Mouse (Mus musculus) kidney, adult 2 months (tissue): ENCODE data around the gene Kank2. TPM values are rescaled to one million over a fixed set of nuclear protein-coding genes. Genes with fewer than 3 reads are reported as not detected.

Experiments used
- DNase-seq: peaks from one replicate; pipeline ENCODE4 v3.0.0; 2021
- H3K27ac ChIP-seq: fragments of 200-500 bp; 2 replicates; pipeline ENCODE4 v1.5.1; 2012; ENCODE audit warnings: low read depth, low read length, control low read depth, inconsistent platforms; ENCODE audit not compliant: insufficient read depth
- H3K27me3 ChIP-seq: fragments of 200-500 bp; replicated peaks from 2 replicates; pipeline ENCODE4 v1.6.1; 2012; ENCODE audit warnings: mild to moderate bottlenecking, moderate library complexity, low read length, inconsistent platforms; ENCODE audit not compliant: control insufficient read depth, insufficient read depth
- H3K36me3 ChIP-seq: fragments of 200-500 bp; 2 replicates; pipeline ENCODE4 v1.6.1; 2012; ENCODE audit warnings: mild to moderate bottlenecking, moderate library complexity, low read length, inconsistent platforms; ENCODE audit not compliant: control insufficient read depth, insufficient read depth
- H3K4me1 ChIP-seq: fragments of 200-500 bp; 2 replicates; pipeline ENCODE4 v1.6.1; 2011; ENCODE audit warnings: low read length; ENCODE audit not compliant: control insufficient read depth, insufficient read depth
- H3K4me3 ChIP-seq: fragments of 200-500 bp; 2 replicates; pipeline ENCODE4 v1.5.1; 2011; ENCODE audit warnings: mild to moderate bottlenecking, low read depth, low read length, control low read depth; ENCODE audit not compliant: insufficient read depth
- CTCF ChIP-seq: fragments of 200-500 bp; conservative IDR thresholded peaks from 2 replicates; pipeline ENCODE4 v1.5.1; 2011; ENCODE audit warnings: low read depth, mild to moderate bottlenecking, control low read depth, low read length, moderate library complexity, mixed read lengths; ENCODE audit not compliant: insufficient read depth, insufficient read length
- POLR2A ChIP-seq: fragments of 200-500 bp; IDR thresholded peaks from one replicate; pipeline ENCODE4 v1.6.1; 2011; ENCODE audit warnings: low read depth, low read length, control low read depth
- WGBS: fragments of 180-500 bp; shearing (Covaris S2); methylation state at CpG from one replicate; pipeline ENCODE4 v1.1.7; 2018; 5-methylcytosine and 5-hydroxymethylcytosine counted together
- polyA plus RNA-seq: library from polyadenylated mRNA; depleted of rRNA; stranded (reverse); fragments of >200 nt; gene quantifications from 2 replicates; pipeline ENCODE4 v1.2.3, GENCODE M21; 2012; rRNA removed

The Kank2 gene
- polyA plus RNA-seq, 1 experiment = 21.8 TPM

- no peak for TF ChIP-seq POLR2A
- no peak for TF ChIP-seq CTCF
- H3K27ac ChIP-seq = peak overlapping the region; percentile 67
- peak; percentile 94 for DNase-seq
- 2% methylated on average over 18 of the region's 18 CpGs for WGBS
- H3K27me3 ChIP-seq = no peaks in the 10 kb centered on the region
- H3K4me1 ChIP-seq = 0 out of 2 replicates have a peak, but pooled peaks cover 3% of the 10 kb centered on the region
- H3K36me3 ChIP-seq = no peaks in the 10 kb centered on the region
- H3K4me3 ChIP-seq = peak overlapping the region; percentile 83
Measured at GRCm38 (mm10) chr9:21724147-21724536, 74.4 kb downstream of the Kank2 start.

- H3K4me1 ChIP-seq = 0 out of 2 replicates have a peak, but pooled peaks cover 3% of the 10 kb centered on the region
- peak within 1 kb of the TSS; percentile 83 for H3K4me3 ChIP-seq
- TF ChIP-seq CTCF (no peak), POLR2A (peak; percentile 45)
- H3K27ac ChIP-seq = peak within 1 kb of the TSS; percentile 67
- H3K36me3 ChIP-seq = no peaks in the 10 kb centered on the region
- H3K27me3 ChIP-seq = no peaks in the 10 kb centered on the region
- under 1% methylated on average over 47 of the region's 47 CpGs for WGBS
- DNase-seq = peak; percentile 90
Measured at GRCm38 (mm10) chr9:21723377-21724146, 75.0 kb downstream of the Kank2 start, which contains the start of gene Ldlr. Ldlr (plus strand) TSS chr9:21723483.

GRCm38 (mm10) chr9:21721036-21721435, 77.5 kb downstream of the Kank2 start:
- 75% methylated on average over 2 of the region's 2 CpGs for WGBS
- no peaks in the 10 kb centered on the region for H3K27me3 ChIP-seq
- no peaks in the 10 kb centered on the region for H3K36me3 ChIP-seq
- H3K4me3 ChIP-seq = no peak overlapping the region
- no peak for DNase-seq
- 0 out of 2 replicates have a peak, but pooled peaks cover 3% of the 10 kb centered on the region for H3K4me1 ChIP-seq
- no peak overlapping the region for H3K27ac ChIP-seq
- no peak for TF ChIP-seq POLR2A
- no peak for TF ChIP-seq CTCF

- Histone ChIP-seq H3K36me3 (no peaks in the 10 kb centered on the region), H3K27me3 (no peaks in the 10 kb centered on the region), H3K27ac (no peak overlapping the region), H3K4me3 (no peak overlapping the region), H3K4me1 (no peaks in the 10 kb centered on the region)
- TF ChIP-seq CTCF (no peak), POLR2A (no peak)
- WGBS = 86% methylated on average over 2 of the region's 2 CpGs
- no peak for DNase-seq
Measured at GRCm38 (mm10) chr9:21717015-21717414, 81.5 kb downstream of the Kank2 start.

Other genes starting within 250 kb of the Kank2 start
- gene Timm29, start 206.0 kb downstream of the Kank2 start, polyA plus RNA-seq = 33.6 and 34.0 TPM in 2 replicates
- gene Yipf2, start 205.9 kb downstream of the Kank2 start, polyA plus RNA-seq = 39.9 and 44.9 TPM in 2 replicates
- gene Smarca4, start 182.6 kb downstream of the Kank2 start, polyA plus RNA-seq = 24.9 and 26.9 TPM in 2 replicates
- 26.9 and 28.8 TPM in 2 replicates for gene Ldlr, start 75.3 kb downstream of the Kank2 start, polyA plus RNA-seq
- 3.4 and 6.0 TPM in 2 replicates for gene Spc24, start 38.4 kb downstream of the Kank2 start, polyA plus RNA-seq
- gene Angptl8, start 36.8 kb upstream of the Kank2 start, polyA plus RNA-seq = 11.9 and 19.5 TPM in 2 replicates
- gene Dock6, start 53.9 kb upstream of the Kank2 start, polyA plus RNA-seq = 67.7 and 84.6 TPM in 2 replicates
- gene Rab3d, start 119.4 kb upstream of the Kank2 start, polyA plus RNA-seq = 27.1 and 32.9 TPM in 2 replicates
- 4.3 and 4.8 TPM in 2 replicates for gene Ccdc159, start 128.7 kb upstream of the Kank2 start, polyA plus RNA-seq
- 313 and 353 TPM in 2 replicates for gene Tmem205, start 128.8 kb upstream of the Kank2 start, polyA plus RNA-seq
- 6.0 and 9.1 TPM in 2 replicates for gene Plppr2, start 138.3 kb upstream of the Kank2 start, polyA plus RNA-seq
- 10.5 and 10.9 TPM in 2 replicates for gene Swsap1, start 157.0 kb upstream of the Kank2 start, polyA plus RNA-seq
- gene Epor, start 164.8 kb upstream of the Kank2 start, polyA plus RNA-seq = 14.0 and 16.7 TPM in 2 replicates
- 88.2 and 111 TPM in 2 replicates for gene Rgl3, start 190.7 kb upstream of the Kank2 start, polyA plus RNA-seq
- 2.5 and 2.9 TPM in 2 replicates for gene Ccdc151, start 203.9 kb upstream of the Kank2 start, polyA plus RNA-seq
- 94.9 and 103 TPM in 2 replicates for gene Prkcsh, start 204.1 kb upstream of the Kank2 start, polyA plus RNA-seq